Mouse (Mus musculus): ENCODE measurements around the gene Pcgf2. TPM values are rescaled to one million over a fixed set of nuclear protein-coding genes. Genes with fewer than 3 reads are reported as not detected.

The Pcgf2 gene
- polyA plus RNA-seq, 1 experiment from 2014 or later: 10.5 TPM

- no peak for ATAC-seq
- Histone ChIP-seq H3K4me2 (replicated peaks; ENCODE audit: low read depth, low read length) (no peak overlapping the region), H3K4me1 (ENCODE audit: insufficient read depth, low read depth, low read length) (no peaks in the 10 kb centered on the region), H3K27me3 (replicated peaks; ENCODE audit: insufficient read depth, low read length) (no peaks in the 10 kb centered on the region), H3K9ac (replicated peaks; ENCODE audit: low read depth) (no peak overlapping the region), H3K9me3 (ENCODE audit: low read length) (no peaks in the 10 kb centered on the region), H3K4me3 (ENCODE audit: low read depth, low read length) (no peak overlapping the region), H3K27ac (ENCODE audit: low read length) (no peak overlapping the region), H3K36me3 (ENCODE audit: insufficient read depth, low read length) (peaks cover 36% of the 10 kb centered on the region)
- no peak for DNase-seq (ENCODE audit: low spot score)
- 81% methylated on average over 4 of the region's 4 CpGs for WGBS
- no peak for TF ChIP-seq EP300 (IDR thresholded peaks at IDR 0.05)
These were observed 18.7 kb upstream of the Pcgf2 start for GRCm38 (mm10) chr11:97719041-97719440.

GRCm38 (mm10) chr11:97718281-97718860 lies 18.1 kb upstream of the Pcgf2 start:
- 60% methylated on average over 14 of the region's 15 CpGs for WGBS
- no peaks in the 10 kb centered on the region for H3K9me3 ChIP-seq (ENCODE audit: low read length)
- TF ChIP-seq CTCF (IDR thresholded peaks at IDR 0.05): no peak
- TF ChIP-seq EP300 (IDR thresholded peaks at IDR 0.05): no peak
- H3K9ac ChIP-seq (replicated peaks; ENCODE audit: low read depth): no peak overlapping the region
- peak; percentile 26 for DNase-seq (ENCODE audit: low spot score)
- no peaks in the 10 kb centered on the region for H3K4me1 ChIP-seq (ENCODE audit: insufficient read depth, low read depth, low read length)
- no peaks in the 10 kb centered on the region for H3K27me3 ChIP-seq (replicated peaks; ENCODE audit: insufficient read depth, low read length)
- 0 out of 2 replicates have a peak, but pooled peaks have one; percentile 10 for ATAC-seq
- H3K27ac ChIP-seq (ENCODE audit: low read length): no peak overlapping the region
- H3K36me3 ChIP-seq (ENCODE audit: insufficient read depth, low read length): peaks cover 34% of the 10 kb centered on the region
- H3K4me2 ChIP-seq (replicated peaks; ENCODE audit: low read depth, low read length): no peak overlapping the region
- no peak overlapping the region for H3K4me3 ChIP-seq (ENCODE audit: low read depth, low read length)

GRCm38 (mm10) chr11:97717369-97718280 lies 17.3 kb upstream of the Pcgf2 start:
- TF ChIP-seq EP300 (IDR thresholded peaks at IDR 0.05) (no peak), CTCF (IDR thresholded peaks at IDR 0.05) (no peak)
- peaks cover 31% of the 10 kb centered on the region for H3K36me3 ChIP-seq (ENCODE audit: insufficient read depth, low read length)

GRCm38 (mm10) chr11:97716021-97716420 lies 15.7 kb upstream of the Pcgf2 start:
- no peak for TF ChIP-seq EP300 (IDR thresholded peaks at IDR 0.05)
- TF ChIP-seq CTCF (IDR thresholded peaks at IDR 0.05): no peak
- DNase-seq (ENCODE audit: low spot score) (no peak), ATAC-seq (no peak)
- peaks cover 28% of the 10 kb centered on the region for H3K36me3 ChIP-seq (ENCODE audit: insufficient read depth, low read length)
- no peak overlapping the region for H3K4me3 ChIP-seq (ENCODE audit: low read depth, low read length)
- no peaks in the 10 kb centered on the region for H3K27me3 ChIP-seq (replicated peaks; ENCODE audit: insufficient read depth, low read length)
- H3K9me3 ChIP-seq (ENCODE audit: low read length): no peaks in the 10 kb centered on the region
- H3K4me1 ChIP-seq (ENCODE audit: insufficient read depth, low read depth, low read length): no peaks in the 10 kb centered on the region
- no peak overlapping the region for H3K4me2 ChIP-seq (replicated peaks; ENCODE audit: low read depth, low read length)
- 91% methylated on average over 8 of the region's 8 CpGs for WGBS
- H3K9ac ChIP-seq (replicated peaks; ENCODE audit: low read depth): no peak overlapping the region
- no peak overlapping the region for H3K27ac ChIP-seq (ENCODE audit: low read length)

More at GRCm38 (mm10) chr11:97717369-97718280, 17.3 kb upstream of the Pcgf2 start:
- H3K27ac ChIP-seq (ENCODE audit: low read length): no peak overlapping the region
- no peak overlapping the region for H3K4me2 ChIP-seq (replicated peaks; ENCODE audit: low read depth, low read length)
- ATAC-seq (no peak), DNase-seq (ENCODE audit: low spot score) (no peak)
- no peak overlapping the region for H3K4me3 ChIP-seq (ENCODE audit: low read depth, low read length)
- no peaks in the 10 kb centered on the region for H3K27me3 ChIP-seq (replicated peaks; ENCODE audit: insufficient read depth, low read length)
- H3K4me1 ChIP-seq (ENCODE audit: insufficient read depth, low read depth, low read length): no peaks in the 10 kb centered on the region
- WGBS: 79% methylated on average over 26 of the region's 26 CpGs
- H3K9ac ChIP-seq (replicated peaks; ENCODE audit: low read depth): no peak overlapping the region
- H3K9me3 ChIP-seq (ENCODE audit: low read length): no peaks in the 10 kb centered on the region

GRCm38 (mm10) chr11:97714784-97715760 lies 14.8 kb upstream of the Pcgf2 start:
- Histone ChIP-seq H3K36me3 (ENCODE audit: insufficient read depth, low read length) (peaks cover 23% of the 10 kb centered on the region), H3K4me3 (ENCODE audit: low read depth, low read length) (no peak overlapping the region), H3K4me1 (ENCODE audit: insufficient read depth, low read depth, low read length) (no peaks in the 10 kb centered on the region), H3K27me3 (replicated peaks; ENCODE audit: insufficient read depth, low read length) (no peaks in the 10 kb centered on the region), H3K9ac (replicated peaks; ENCODE audit: low read depth) (no peak overlapping the region), H3K4me2 (replicated peaks; ENCODE audit: low read depth, low read length) (no peak overlapping the region), H3K27ac (ENCODE audit: low read length) (no peak overlapping the region), H3K9me3 (ENCODE audit: low read length) (no peaks in the 10 kb centered on the region)
- DNase-seq (ENCODE audit: low spot score) (peak; percentile 58), ATAC-seq (peak; percentile 58)
- TF ChIP-seq CTCF (IDR thresholded peaks at IDR 0.05) (no peak), EP300 (IDR thresholded peaks at IDR 0.05) (no peak)
- 66% methylated on average over 14 of the region's 14 CpGs for WGBS
